Mouse (Mus musculus) stomach, embryonic 16.5 days (tissue): ENCODE measurements around the gene Strbp. TPM values are rescaled to one million over a fixed set of nuclear protein-coding genes. Genes with fewer than 3 reads are reported as not detected.
A peak's percentile ranks its signal among the peaks of the same experiment; 100 is the strongest.

Source experiments
- ATAC-seq: fragments of 200-750 bp; cut with Nextera tagmentation; 2 replicates; pipeline ENCODE4 v1.8.0; 2017; ENCODE audit warnings: moderate number of reproducible peaks, moderate TSS enrichment; ENCODE audit not compliant: insufficient read depth, low FRiP score
- H3K27ac ChIP-seq: fragments of 300-500 bp; sonication (generic); 2 replicates; pipeline ENCODE4 v1.5.1; 2014; ENCODE audit warnings: low read length
- H3K27me3 ChIP-seq: fragments of 300-500 bp; sonication (generic); 2 replicates; pipeline ENCODE4 v1.6.1; 2014; ENCODE audit warnings: low read length, control low read depth, mixed read lengths; ENCODE audit not compliant: control insufficient read depth, insufficient read depth
- H3K36me3 ChIP-seq: fragments of 300-500 bp; sonication (generic); 2 replicates; pipeline ENCODE4 v1.6.1; 2014; ENCODE audit warnings: low read length; ENCODE audit not compliant: control insufficient read depth, insufficient read depth
- H3K4me1 ChIP-seq: fragments of 300-500 bp; sonication (generic); 2 replicates; pipeline ENCODE4 v1.6.1; 2014; ENCODE audit warnings: low read length, control low read depth, mixed read lengths; ENCODE audit not compliant: control insufficient read depth, insufficient read depth
- H3K4me2 ChIP-seq: fragments of 300-500 bp; sonication (generic); 2 replicates; pipeline ENCODE4 v1.6.1; 2014; ENCODE audit warnings: low read depth, low read length, mixed read lengths
- H3K4me3 ChIP-seq: fragments of 300-500 bp; sonication (generic); replicated peaks from 2 replicates; pipeline ENCODE4 v1.5.1; 2014; ENCODE audit warnings: mild to moderate bottlenecking, low read length
- H3K9ac ChIP-seq: fragments of 300-500 bp; sonication (generic); 2 replicates; pipeline ENCODE4 v1.6.1; 2014; ENCODE audit warnings: low read length
- H3K9me3 ChIP-seq: fragments of 300-500 bp; sonication (generic); replicated peaks from 2 replicates; pipeline ENCODE4 v1.6.1; 2016; ENCODE audit warnings: low read length, control low read depth; ENCODE audit not compliant: control insufficient read depth
- WGBS: fragments of 180-500 bp; shearing (Covaris S2); extraction: QIAGEN DNeasy Blood & Tissue Kit; methylation state at CpG from one replicate; pipeline ENCODE4 v1.1.7; 2014; 5-methylcytosine and 5-hydroxymethylcytosine counted together
- polyA plus RNA-seq: library from polyadenylated mRNA; unstranded; fragments of >200 nt; fragmentation: Nextera tagmentation; extraction: Ambion mirVana; gene quantifications from 2 replicates; pipeline ENCODE4 v1.2.1, GENCODE M21; 2015

Gene Strbp
- polyA plus RNA-seq, 1 experiment from 2014 or later = 27.3 TPM

DNA sequence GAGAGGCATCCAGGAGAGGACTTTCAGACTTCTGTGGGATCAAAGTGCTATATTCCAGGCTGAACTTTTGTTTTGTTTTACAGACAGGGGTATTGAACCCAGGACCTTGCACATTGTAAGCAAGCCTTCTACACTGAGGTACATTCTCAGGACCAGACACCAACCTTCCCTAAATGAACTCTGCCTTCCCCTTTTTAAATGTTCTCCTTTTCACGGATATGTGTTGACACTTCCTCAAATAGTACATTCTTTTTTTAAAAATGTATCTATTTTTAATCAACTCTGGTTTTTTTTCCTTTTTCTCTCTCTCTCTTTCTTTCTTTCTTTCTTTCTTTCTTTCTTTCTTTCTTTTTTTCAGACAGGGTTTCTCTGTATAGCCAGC is 32.1 kb upstream of the Strbp start:
- 61% methylated on average over 1 of the region's 1 CpGs for WGBS
- no peak overlapping the region for H3K27ac ChIP-seq
- no peaks in the 10 kb centered on the region for H3K9me3 ChIP-seq
- peaks cover 3% of the 10 kb centered on the region; the same call in 1 of the 2 replicates for H3K4me1 ChIP-seq
- H3K36me3 ChIP-seq = no peaks in the 10 kb centered on the region
- H3K9ac ChIP-seq = no peak overlapping the region
- 0 out of 2 replicates have a peak overlapping the region, but pooled peaks have one; percentile 4 for H3K4me3 ChIP-seq
- ATAC-seq = no peak
- peak overlapping the region; percentile 47 for H3K4me2 ChIP-seq
- no peaks in the 10 kb centered on the region for H3K27me3 ChIP-seq

DNA sequence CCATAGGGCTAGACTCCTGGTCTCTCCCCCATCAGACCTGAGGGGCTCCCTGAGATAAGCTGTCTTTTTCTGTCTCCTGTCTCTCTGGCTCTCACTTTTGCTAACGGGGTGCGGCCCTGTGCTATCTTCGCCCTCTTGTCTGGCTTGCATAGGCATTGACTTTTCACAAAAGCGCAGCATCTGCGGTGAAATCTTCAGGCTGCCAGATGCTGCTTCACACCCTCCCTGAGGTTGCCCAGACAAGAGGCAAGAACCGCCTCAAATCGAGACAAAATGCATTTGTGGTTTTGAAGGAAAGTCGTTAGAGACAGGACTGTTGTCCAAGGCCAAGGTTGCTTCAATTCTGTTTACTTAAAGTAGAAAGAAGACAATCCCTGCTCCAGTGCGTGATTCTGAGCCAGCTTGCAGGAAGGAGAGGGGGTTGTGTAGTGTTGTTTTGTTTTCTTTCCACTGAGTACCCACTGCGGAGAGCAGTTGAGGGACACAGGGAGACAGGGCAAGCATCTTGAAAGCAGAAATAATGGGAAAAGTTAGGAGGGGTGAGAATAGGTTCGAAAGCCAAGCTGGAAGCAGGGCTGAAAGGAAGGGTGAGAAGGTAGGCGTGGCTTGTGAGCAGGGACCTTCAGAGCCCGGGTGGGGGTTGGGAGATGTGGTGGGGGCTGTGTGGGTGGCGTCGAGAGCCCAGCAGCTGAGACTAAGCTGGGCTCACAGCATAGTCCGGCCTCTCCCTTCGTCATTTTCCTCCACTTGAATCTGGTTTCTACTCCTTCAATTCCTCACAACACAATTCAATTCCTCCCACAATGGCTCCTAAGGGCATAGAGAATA is 31.5 kb upstream of the Strbp start:
- peak; percentile 58; the same call in 1 of the 2 replicates for ATAC-seq
- Histone ChIP-seq H3K9me3 (no peaks in the 10 kb centered on the region), H3K4me2 (peak overlapping the region; percentile 47), H3K27me3 (no peaks in the 10 kb centered on the region), H3K4me1 (peaks cover 3% of the 10 kb centered on the region; the same call in 1 of the 2 replicates), H3K27ac (no peak overlapping the region), H3K4me3 (peak overlapping the region; percentile 4; the same call in 1 of the 2 replicates), H3K36me3 (no peaks in the 10 kb centered on the region), H3K9ac (peak overlapping the region; percentile 46)
- WGBS = 15% methylated on average over 17 of the region's 17 CpGs

- no peak overlapping the region for H3K9ac ChIP-seq
- no peaks in the 10 kb centered on the region for H3K36me3 ChIP-seq
- no peak overlapping the region for H3K27ac ChIP-seq
- H3K4me1 ChIP-seq = peaks cover 3% of the 10 kb centered on the region; the same call in 1 of the 2 replicates
- H3K9me3 ChIP-seq = no peaks in the 10 kb centered on the region
- H3K27me3 ChIP-seq = no peaks in the 10 kb centered on the region
- no peak overlapping the region for H3K4me2 ChIP-seq
- WGBS = 84% methylated on average over 5 of the region's 5 CpGs
- ATAC-seq = no peak
- H3K4me3 ChIP-seq = no peak overlapping the region
These were observed 27.7 kb upstream of the Strbp start for GRCm38 (mm10) chr2:37731241-37731801.

DNA sequence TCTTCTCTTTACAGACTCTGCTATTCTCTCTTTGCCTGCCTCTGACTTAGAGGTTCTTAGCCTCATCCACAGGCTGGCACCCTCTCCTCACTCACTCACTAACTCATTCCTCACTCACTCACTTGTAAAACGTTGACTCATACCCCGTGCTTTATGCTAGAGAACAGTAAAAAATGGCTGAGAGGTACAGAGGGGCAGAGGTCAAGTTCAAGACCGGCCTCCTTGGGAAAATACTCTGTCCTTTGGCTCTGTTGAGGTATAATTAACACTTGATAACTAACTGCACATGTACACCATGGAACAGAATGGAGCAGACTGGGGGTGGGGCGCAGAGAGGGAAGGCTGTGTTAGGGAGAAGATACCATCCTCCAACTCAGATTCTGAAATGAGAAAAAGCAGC is 20.6 kb upstream of the Strbp start:
- H3K36me3 ChIP-seq = no peaks in the 10 kb centered on the region
- H3K9ac ChIP-seq = no peak overlapping the region
- H3K4me2 ChIP-seq = no peak overlapping the region
- H3K27ac ChIP-seq = no peak overlapping the region
- H3K4me3 ChIP-seq = no peak overlapping the region
- WGBS = 60% methylated on average over 4 of the region's 4 CpGs
- no peaks in the 10 kb centered on the region for H3K27me3 ChIP-seq
- ATAC-seq = no peak
- no peaks in the 10 kb centered on the region for H3K9me3 ChIP-seq
- H3K4me1 ChIP-seq = no peaks in the 10 kb centered on the region

DNA sequence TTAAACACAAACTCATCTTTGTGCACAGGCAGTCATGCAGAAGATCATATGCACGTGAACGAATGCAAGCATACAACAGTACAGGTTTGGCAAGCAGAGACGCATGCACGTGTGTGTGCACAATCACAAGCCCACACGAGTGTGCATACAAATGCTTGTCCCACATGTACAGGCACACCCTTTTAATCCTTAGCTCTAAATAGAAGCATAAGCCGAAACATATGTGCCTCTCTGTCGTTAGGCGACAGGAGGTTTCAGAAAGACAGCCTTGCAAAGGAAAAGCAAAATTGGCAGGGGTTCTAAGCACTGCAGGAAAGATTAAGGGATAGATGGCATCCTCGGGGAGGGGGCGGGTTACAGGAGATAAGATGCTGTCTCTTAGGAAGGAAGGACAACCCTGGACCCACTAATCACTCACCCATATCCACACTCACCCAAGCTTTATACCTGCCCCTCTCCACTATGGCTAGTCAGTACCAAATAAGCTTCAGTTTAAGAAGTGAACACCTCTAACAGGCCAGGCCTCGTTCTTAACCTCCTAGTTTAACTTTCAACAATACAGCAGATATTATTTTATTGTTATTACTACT is 19.9 kb upstream of the Strbp start:
- Histone ChIP-seq H3K4me3 (no peak overlapping the region), H3K9ac (no peak overlapping the region), H3K27me3 (no peaks in the 10 kb centered on the region), H3K36me3 (no peaks in the 10 kb centered on the region), H3K9me3 (no peaks in the 10 kb centered on the region), H3K27ac (no peak overlapping the region), H3K4me2 (no peak overlapping the region), H3K4me1 (no peaks in the 10 kb centered on the region)
- no peak for ATAC-seq
- 78% methylated on average over 11 of the region's 11 CpGs for WGBS

GRCm38 (mm10) chr2:37722674-37723465 is 19.2 kb upstream of the Strbp start:
- H3K4me1 ChIP-seq = no peaks in the 10 kb centered on the region
- 81% methylated on average over 14 of the region's 14 CpGs for WGBS
- no peak overlapping the region for H3K27ac ChIP-seq
- no peaks in the 10 kb centered on the region for H3K27me3 ChIP-seq
- ATAC-seq = no peak
- H3K9me3 ChIP-seq = no peaks in the 10 kb centered on the region
- no peaks in the 10 kb centered on the region for H3K36me3 ChIP-seq
- no peak overlapping the region for H3K4me3 ChIP-seq
- no peak overlapping the region for H3K4me2 ChIP-seq
- no peak overlapping the region for H3K9ac ChIP-seq

DNA sequence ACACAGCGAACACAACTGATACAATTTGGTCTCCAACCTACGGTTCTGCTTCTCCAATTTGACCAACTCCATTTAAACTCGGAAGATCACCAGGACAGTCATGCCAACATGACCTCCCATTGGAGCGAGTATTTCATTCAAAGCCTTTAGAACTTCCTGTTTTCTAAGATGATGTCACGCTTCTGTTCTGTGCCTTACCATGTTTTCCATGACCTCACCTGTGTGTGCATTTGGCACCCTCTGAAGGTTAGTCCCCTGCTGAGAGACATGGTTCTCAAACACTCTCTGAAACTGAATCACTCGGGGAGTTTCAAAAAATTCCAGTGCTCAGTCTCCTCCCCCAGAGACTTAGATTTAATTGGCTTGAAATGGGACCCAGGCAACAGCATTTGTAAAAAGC is 12.6 kb upstream of the Strbp start:
- WGBS = 79% methylated on average over 6 of the region's 6 CpGs
- no peaks in the 10 kb centered on the region for H3K4me1 ChIP-seq
- no peaks in the 10 kb centered on the region for H3K27me3 ChIP-seq
- no peak for ATAC-seq
- no peak overlapping the region for H3K4me3 ChIP-seq
- H3K27ac ChIP-seq = no peak overlapping the region
- H3K36me3 ChIP-seq = no peaks in the 10 kb centered on the region
- no peak overlapping the region for H3K9ac ChIP-seq
- no peak overlapping the region for H3K4me2 ChIP-seq
- H3K9me3 ChIP-seq = no peaks in the 10 kb centered on the region

- ATAC-seq = no peak
- no peaks in the 10 kb centered on the region for H3K9me3 ChIP-seq
- H3K36me3 ChIP-seq = no peaks in the 10 kb centered on the region
- H3K27ac ChIP-seq = no peak overlapping the region
- no peak overlapping the region for H3K4me3 ChIP-seq
- 62% methylated on average over 3 of the region's 3 CpGs for WGBS
- no peaks in the 10 kb centered on the region for H3K27me3 ChIP-seq
- H3K4me1 ChIP-seq = no peaks in the 10 kb centered on the region
- H3K4me2 ChIP-seq = no peak overlapping the region
- no peak overlapping the region for H3K9ac ChIP-seq
These were observed 11.7 kb upstream of the Strbp start for GRCm38 (mm10) chr2:37715364-37715763.
